Mouse (Mus musculus): Measurements from ENCODE around the gene Vps8.
A peak's percentile ranks its signal among the peaks of the same experiment; 100 is the strongest.

The Vps8 gene

GRCm38 (mm10) chr16:21630614-21631013, 207.7 kb downstream of the Vps8 start:
- no peak for DNase-seq (ENCODE audit: low spot score)

- no peak for DNase-seq (ENCODE audit: low spot score)
Measured at GRCm38 (mm10) chr16:21631815-21632222, 208.9 kb downstream of the Vps8 start.

GRCm38 (mm10) chr16:21634460-21634859, 211.5 kb downstream of the Vps8 start:
- no peak for DNase-seq (ENCODE audit: low spot score)

DNA sequence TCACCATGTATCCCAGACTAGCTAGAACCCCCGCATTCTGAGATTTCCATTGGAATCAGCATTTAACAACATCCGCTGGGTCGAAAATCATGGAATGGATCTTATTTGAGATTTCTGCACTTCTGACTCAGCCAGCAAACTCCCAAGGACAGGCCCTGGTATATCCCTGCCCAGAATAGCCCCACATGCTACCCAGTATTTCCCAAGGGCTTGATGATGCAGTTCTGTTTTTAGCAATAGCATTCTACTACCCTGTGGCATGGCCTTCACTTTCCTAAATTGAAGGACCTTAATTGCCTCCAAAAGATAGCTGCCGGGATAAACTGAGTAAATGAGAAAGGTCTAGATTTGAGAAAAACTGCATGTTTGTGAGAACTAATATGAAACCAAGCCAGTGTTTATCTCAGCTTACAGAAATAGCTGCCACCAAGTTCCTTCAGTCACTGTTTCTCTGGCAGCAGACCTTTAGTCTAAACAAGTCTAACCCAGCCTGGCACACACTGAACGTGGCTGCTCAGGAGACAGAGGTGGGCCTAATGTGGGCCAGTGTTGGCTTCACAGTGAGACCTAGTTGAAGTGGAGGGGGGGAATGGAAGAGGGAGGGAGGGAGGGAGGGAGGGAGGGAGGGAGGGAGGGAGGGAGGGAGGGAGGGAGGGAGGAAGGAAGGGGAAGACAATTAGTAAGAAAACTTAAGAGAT, 213.4 kb downstream of the Vps8 start:
- DNase-seq (ENCODE audit: low spot score), result peak; percentile 54

GRCm38 (mm10) chr16:21637201-21637819, 214.4 kb downstream of the Vps8 start:
- DNase-seq (ENCODE audit: low spot score), result no peak

- no peak for DNase-seq (ENCODE audit: low spot score)
Measured at GRCm38 (mm10) chr16:21640766-21641499, 218.0 kb downstream of the Vps8 start.

GRCm38 (mm10) chr16:21641944-21642343, 219.0 kb downstream of the Vps8 start:
- DNase-seq (ENCODE audit: low spot score), result no peak

DNA sequence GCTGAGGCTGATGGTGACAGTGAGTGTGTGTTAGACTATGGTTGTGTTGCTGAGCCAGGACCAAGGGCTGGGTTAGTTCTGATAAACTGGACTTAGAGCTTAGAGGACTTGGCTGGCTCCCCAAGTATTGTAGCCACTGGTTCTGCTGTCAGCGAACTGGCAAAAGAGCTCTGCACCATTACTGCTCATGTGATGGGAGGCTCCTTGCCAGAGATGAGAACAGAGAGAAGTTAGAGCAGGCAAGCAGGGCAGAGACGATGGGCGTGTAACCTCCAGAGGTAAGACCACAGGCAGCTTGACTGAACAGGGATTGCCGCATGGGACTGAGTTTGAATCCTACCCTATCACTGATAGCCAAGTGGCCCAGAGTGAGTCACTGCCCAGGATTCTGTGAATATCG, 220.0 kb downstream of the Vps8 start:
- DNase-seq (ENCODE audit: low spot score), result no peak

GRCm38 (mm10) chr16:21643621-21644041, 220.7 kb downstream of the Vps8 start:
- no peak for DNase-seq (ENCODE audit: low spot score)

DNA sequence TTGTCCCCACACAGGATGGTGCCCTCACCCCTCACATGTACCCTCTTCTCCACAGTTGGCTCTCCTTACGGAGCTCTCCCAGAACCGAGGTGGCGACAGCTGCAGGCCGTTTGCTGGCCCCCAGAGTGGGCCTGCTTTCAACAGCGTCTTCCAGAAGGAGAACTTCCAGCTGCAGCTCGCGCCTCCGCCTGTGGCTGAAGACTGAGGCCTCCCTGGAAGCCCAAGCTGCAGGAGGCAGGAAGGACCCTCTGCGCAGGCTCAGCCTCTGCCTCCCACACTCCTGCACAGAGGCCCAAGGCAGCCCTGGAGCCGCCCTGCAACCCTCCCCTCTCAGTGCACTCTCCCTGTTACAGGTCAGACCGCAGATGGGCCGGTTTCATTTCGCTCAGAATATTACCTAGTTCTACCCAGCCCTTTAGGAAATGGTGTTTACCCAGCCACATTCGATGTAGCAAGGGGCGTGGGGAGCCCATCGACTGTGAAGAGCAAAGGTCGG, 221.2 kb downstream of the Vps8 start:
- peak; percentile 62 for DNase-seq (ENCODE audit: low spot score)

DNA sequence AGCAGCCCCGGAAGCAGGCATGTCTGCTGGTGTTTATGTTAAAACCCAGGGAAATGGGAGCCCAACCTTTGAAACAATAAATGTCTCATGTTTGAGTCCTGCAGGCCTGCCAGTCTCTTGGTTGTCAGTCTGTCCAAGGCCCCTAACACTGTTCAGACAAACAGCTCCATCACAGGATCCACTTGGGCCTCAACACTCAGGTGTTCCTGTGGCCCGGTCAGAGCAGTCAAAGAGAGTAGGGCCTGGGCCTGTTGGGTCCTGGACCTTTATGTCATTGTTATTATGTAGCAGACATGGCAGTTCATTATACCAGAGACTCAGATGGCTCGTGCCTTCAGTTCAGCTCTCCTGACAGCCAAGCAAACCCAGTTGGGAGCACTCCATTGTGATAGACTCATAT, 221.7 kb downstream of the Vps8 start:
- no peak for DNase-seq (ENCODE audit: low spot score)

GRCm38 (mm10) chr16:21645915-21646314, 223.0 kb downstream of the Vps8 start:
- DNase-seq (ENCODE audit: low spot score), result peak; percentile 76

DNA sequence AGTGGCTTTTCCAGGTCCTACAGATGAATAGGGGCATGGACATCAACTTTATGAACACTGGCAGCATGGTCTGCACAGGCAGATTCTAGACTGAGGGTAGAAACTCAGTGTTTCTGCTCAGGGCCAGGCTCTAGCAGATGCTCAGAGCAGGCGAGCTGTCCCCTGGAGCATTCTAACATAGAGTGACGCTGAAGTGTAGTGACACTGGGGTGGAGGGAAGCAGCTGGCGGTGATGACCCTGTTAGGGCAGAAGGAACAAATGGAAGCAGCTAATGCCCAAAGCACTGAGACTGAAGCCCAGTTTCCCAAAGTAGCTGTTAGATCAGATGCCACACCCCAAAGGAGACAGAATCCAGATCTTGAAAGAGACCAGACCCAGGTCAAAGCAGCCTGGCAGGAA, 223.6 kb downstream of the Vps8 start:
- no peak for DNase-seq (ENCODE audit: low spot score)

DNA sequence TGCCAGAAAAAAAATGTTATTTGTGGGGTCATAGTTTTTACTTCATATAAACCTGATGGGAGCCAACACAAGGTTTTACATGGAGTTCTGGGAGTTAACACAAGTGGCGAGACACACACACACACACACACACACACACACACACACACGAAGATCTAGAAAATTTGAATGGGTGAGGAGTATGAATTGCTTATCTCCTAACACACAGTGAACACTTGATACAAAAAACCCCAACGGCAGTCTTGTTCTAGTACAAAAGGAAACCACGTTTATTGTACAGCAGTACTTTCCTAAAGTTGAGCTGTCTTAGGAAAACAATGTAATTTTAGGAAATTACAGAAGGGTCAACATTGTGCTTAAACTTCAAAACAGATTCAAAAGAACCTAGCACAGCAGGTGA, 225.9 kb downstream of the Vps8 start:
- no peak for DNase-seq (ENCODE audit: low spot score)

GRCm38 (mm10) chr16:21650289-21650688, 227.4 kb downstream of the Vps8 start:
- no peak for DNase-seq (ENCODE audit: low spot score)

- DNase-seq (ENCODE audit: low spot score), result no peak
Measured at GRCm38 (mm10) chr16:21651161-21651560, 228.2 kb downstream of the Vps8 start.

DNA sequence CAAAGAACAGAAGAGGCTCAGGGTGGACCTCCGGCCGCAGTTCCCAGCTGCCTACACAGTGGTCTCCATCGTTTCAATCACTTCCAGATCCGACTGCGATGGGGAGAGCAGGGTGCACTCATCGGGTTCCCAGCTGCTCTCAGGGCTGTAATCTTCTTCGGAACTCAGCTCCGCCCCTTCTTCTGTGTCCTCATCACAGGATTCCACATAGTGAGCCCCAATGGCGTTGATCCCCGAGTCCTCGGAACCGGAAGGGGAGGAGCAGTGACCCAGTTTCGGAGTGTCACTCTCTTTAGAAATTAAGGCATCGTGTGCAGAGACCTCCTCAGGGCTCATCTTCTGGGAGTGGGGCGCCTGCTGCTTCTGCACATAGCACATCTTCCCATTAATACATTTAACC, 230.2 kb downstream of the Vps8 start:
- DNase-seq (ENCODE audit: low spot score), result no peak

- DNase-seq (ENCODE audit: low spot score), result no peak
Measured at GRCm38 (mm10) chr16:21654384-21654783, 231.5 kb downstream of the Vps8 start.

- DNase-seq (ENCODE audit: low spot score), result no peak
Measured at GRCm38 (mm10) chr16:21655291-21655690, 232.4 kb downstream of the Vps8 start.

GRCm38 (mm10) chr16:21655961-21656360, 233.0 kb downstream of the Vps8 start:
- no peak for DNase-seq (ENCODE audit: low spot score)

GRCm38 (mm10) chr16:21664633-21665363, 241.9 kb downstream of the Vps8 start:
- DNase-seq (ENCODE audit: low spot score), result no peak

GRCm38 (mm10) chr16:21665423-21665986, 242.6 kb downstream of the Vps8 start:
- DNase-seq (ENCODE audit: low spot score), result no peak

Data from ovary, adult 18-20 months (tissue).